Mouse (Mus musculus) large intestine, adult 2 months (tissue): Measurements from ENCODE around the gene Nop53. TPM values are rescaled to one million over a fixed set of nuclear protein-coding genes. Genes with fewer than 3 reads are reported as not detected.

Experiments
- polyA plus RNA-seq: library from polyadenylated mRNA; depleted of rRNA; stranded (reverse); fragments of >200 nt; gene quantifications from 2 replicates; pipeline ENCODE4 v1.2.3, GENCODE M21; 2012; rRNA removed

Gene Nop53
- polyA plus RNA-seq, 1 experiment, result 80.5 TPM

Other genes starting within 250 kb of the Nop53 start
- gene Obox5, start 195.9 kb downstream of the Nop53 start, polyA plus RNA-seq, result not detected in 2 replicates
- gene Obox6, start 106.4 kb downstream of the Nop53 start, polyA plus RNA-seq, result not detected in 2 replicates
- gene Crx, start 66.1 kb downstream of the Nop53 start, polyA plus RNA-seq, result not detected in 2 replicates
- not detected in 2 replicates for gene Crxos, start 63.5 kb downstream of the Nop53 start, polyA plus RNA-seq
- 228 and 286 TPM in 2 replicates for gene Selenow, start 23.7 kb downstream of the Nop53 start, polyA plus RNA-seq
- 19.7 and 23.4 TPM in 2 replicates for gene Ehd2, start 21.5 kb upstream of the Nop53 start, polyA plus RNA-seq
- gene Bicra, start 101.8 kb upstream of the Nop53 start, polyA plus RNA-seq, result 8.1 and 9.5 TPM in 2 replicates
- gene Zfp541, start 115.7 kb upstream of the Nop53 start, polyA plus RNA-seq, result 0.03 TPM in 1 of 2 replicates, not detected in the other
- 139 and 170 TPM in 2 replicates for gene Napa, start 152.4 kb upstream of the Nop53 start, polyA plus RNA-seq
- gene Kptn, start 173.8 kb upstream of the Nop53 start, polyA plus RNA-seq, result 21.4 and 25.2 TPM in 2 replicates
- gene Slc8a2, start 183.8 kb upstream of the Nop53 start, polyA plus RNA-seq, result 1.1 and 1.3 TPM in 2 replicates
- gene Meis3, start 229.0 kb upstream of the Nop53 start, polyA plus RNA-seq, result 13.0 and 13.6 TPM in 2 replicates